26 mouse cellular contexts compared by ENCODE assay signal in the genomic region with DNA sequence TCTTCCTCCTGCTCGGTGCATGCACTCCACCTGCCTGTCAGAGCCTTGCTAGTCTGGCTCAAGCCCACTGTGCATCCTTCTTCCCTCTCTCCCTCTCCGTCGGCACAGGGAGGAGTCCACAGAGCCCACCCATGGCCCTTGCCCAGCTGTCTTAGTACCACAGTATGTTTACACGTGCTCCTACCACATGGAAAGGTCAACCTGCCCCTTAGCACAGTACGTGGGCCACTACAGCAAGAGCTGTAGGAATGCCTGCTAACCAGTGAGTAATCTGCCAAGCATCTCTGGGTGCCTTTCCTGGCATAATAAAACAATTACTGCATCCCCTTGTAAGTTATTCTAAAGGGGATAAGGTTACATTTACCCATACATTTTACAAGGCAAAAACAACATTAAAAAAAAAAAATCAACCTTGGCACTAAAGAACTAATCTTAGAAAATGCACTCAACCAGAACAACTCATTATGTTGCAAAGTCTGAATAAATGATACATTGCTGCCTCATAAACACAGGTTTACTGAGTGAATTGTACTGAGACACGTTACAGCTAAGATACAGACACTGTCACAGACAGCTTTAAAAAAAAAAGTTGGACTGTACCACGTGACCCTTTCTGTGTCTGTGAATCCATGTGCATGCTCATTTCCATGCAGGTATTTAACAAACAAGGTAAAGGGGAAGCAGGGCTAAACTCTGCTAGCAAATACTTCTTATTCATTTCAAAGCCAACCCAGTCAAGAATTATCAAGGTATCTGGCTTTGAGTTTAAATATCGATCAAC. TPM values are rescaled to one million over a fixed set of nuclear protein-coding genes. Genes with fewer than 3 reads are reported as not detected.
DNase-seq lines count a peak whose midpoint lies in the region; ATAC-seq lines count a peak whose summit lies in the region.
"Had no signal": no experiment of that assay in that cellular context is flagged by ENCODE, and none has a peak within 500 bp of the region (broad histone marks: within the 10 kb centered on the region; RNA-seq: fewer than 3 reads in every experiment).

No protein-coding gene starts in this region.

- no peaks in the 10 kb centered on the region for H3K27me3 ChIP-seq in limb, embryonic 11.5 days (ENCODE audit: control insufficient read depth, insufficient read depth, low read length)
- no peaks in the 10 kb centered on the region for H3K27me3 ChIP-seq in limb, embryonic 10.5 days (ENCODE audit: low read depth, poor library complexity, severe bottlenecking)
- H3K27me3 ChIP-seq in hindbrain, embryonic 10.5 days (ENCODE audit: insufficient read depth, poor library complexity, severe bottlenecking): no peaks in the 10 kb centered on the region
- H3K27me3 ChIP-seq: forebrain, embryonic 12.5 days; heart, embryonic 13.5 days; hindbrain, embryonic 12.5 days had no signal

- H3K4me3 ChIP-seq in limb, embryonic 11.5 days (ENCODE audit: low read depth, low read length): no peak overlapping the region
- H3K4me3 ChIP-seq in limb, embryonic 10.5 days: no peak overlapping the region
- no peak overlapping the region for H3K4me3 ChIP-seq in hindbrain, embryonic 10.5 days
- H3K4me3 ChIP-seq: forebrain, embryonic 12.5 days; heart, embryonic 13.5 days; hindbrain, embryonic 12.5 days had no signal

- no peak overlapping the region for H3K9ac ChIP-seq in limb, embryonic 11.5 days (ENCODE audit: low read length)
- H3K9ac ChIP-seq: forebrain, embryonic 12.5 days; forebrain, postnatal 0 days; heart, embryonic 13.5 days; hindbrain, embryonic 12.5 days had no signal

- H3K36me3 ChIP-seq in limb, embryonic 11.5 days (ENCODE audit: control insufficient read depth, insufficient read depth, low read length): no peaks in the 10 kb centered on the region; the same call in 1 of the 2 replicates
- peaks cover 39% of the 10 kb centered on the region for H3K36me3 ChIP-seq in limb, embryonic 10.5 days
- H3K36me3 ChIP-seq in hindbrain, embryonic 10.5 days: peaks cover 34% of the 10 kb centered on the region

- H3K4me2 ChIP-seq in limb, embryonic 11.5 days (ENCODE audit: low read depth, severe bottlenecking): no peak overlapping the region
- H3K4me2 ChIP-seq: forebrain, embryonic 12.5 days; heart, embryonic 13.5 days; hindbrain, embryonic 12.5 days had no signal

- ATAC-seq in limb, embryonic 11.5 days (ENCODE audit: insufficient number of reproducible peaks, low FRiP score, low TSS enrichment, low read depth): no peak
- ATAC-seq: activated CD4-positive, CD25-positive, alpha-beta regulatory T cell, adult 4 months; forebrain, postnatal 0 days; hindbrain, embryonic 16.5 days; inflammation-experienced regulatory T-cells, adult 6 months; intestine, postnatal 0 days had no signal

- 77% methylated on average over 8 of the region's 8 CpGs for WGBS in limb, embryonic 11.5 days
- 79% methylated on average over 8 of the region's 8 CpGs for WGBS in limb, embryonic 10.5 days
- WGBS in hindbrain, embryonic 10.5 days: 85% methylated on average over 8 of the region's 8 CpGs

- peaks cover 4% of the 10 kb centered on the region; the same call in 1 of the 2 replicates for H3K4me1 ChIP-seq in limb, embryonic 11.5 days (ENCODE audit: control insufficient read depth, insufficient read depth, low read length)
- peaks cover 26% of the 10 kb centered on the region for H3K4me1 ChIP-seq in limb, embryonic 10.5 days
- H3K4me1 ChIP-seq in hindbrain, embryonic 10.5 days (replicated peaks): 0 out of 2 replicates have a peak, but pooled peaks cover 4% of the 10 kb centered on the region

- peak; percentile 79 for DNase-seq in heart, adult 11 months
- no peak for DNase-seq in heart, adult 18-20 months
- peak; percentile 18 for DNase-seq in limb, embryonic 11.5 days (ENCODE audit: low spot score)
- no peak for DNase-seq in limb, embryonic 10.5 days (ENCODE audit: low spot score)
- DNase-seq in Muller cell, postnatal 12 days (ENCODE audit: inconsistent ontology term): peak; percentile 51
- no peak for DNase-seq in hindbrain, embryonic 10.5 days (ENCODE audit: low spot score)
- no peak for DNase-seq in yolk sac, embryonic 10.5 days (ENCODE audit: low spot score)
- DNase-seq: adrenal gland, postnatal 14 days; cerebellum, adult 11-12 months; cerebellum, adult 9-11 months; forebrain, postnatal 0 days; gastrocnemius, postnatal 14 days; heart, postnatal 36 days had no signal

- H3K27ac ChIP-seq in limb, embryonic 11.5 days (replicated peaks; ENCODE audit: low read depth, low read length): no peak overlapping the region
- H3K27ac ChIP-seq in limb, embryonic 10.5 days: no peak overlapping the region
- no peak overlapping the region for H3K27ac ChIP-seq in hindbrain, embryonic 10.5 days
- H3K27ac ChIP-seq: forebrain, embryonic 12.5 days; heart, embryonic 13.5 days; hindbrain, embryonic 12.5 days had no signal

- no peaks in the 10 kb centered on the region for H3K9me3 ChIP-seq in limb, embryonic 11.5 days (ENCODE audit: control insufficient read depth, low read length)
- H3K9me3 ChIP-seq in limb, embryonic 10.5 days (replicated peaks): no peaks in the 10 kb centered on the region
- no peaks in the 10 kb centered on the region for H3K9me3 ChIP-seq in hindbrain, embryonic 10.5 days
- H3K9me3 ChIP-seq: forebrain, embryonic 12.5 days; heart, embryonic 13.5 days; hindbrain, embryonic 12.5 days had no signal

RNA-seq across cellular contexts. Expression of a gene that starts 19.7 kb away (rescaled TPM):
- not detected for total RNA-seq in heart, adult 18-20 months (2021)
- polyA plus RNA-seq in limb, embryonic 11.5 days (2014; fragmentation: Nextera tagmentation; extraction: Ambion mirVana): not detected in 2 replicates
- not detected in 2 replicates for polyA plus RNA-seq in limb, embryonic 10.5 days (2016; fragmentation: Nextera tagmentation; extraction: Ambion mirVana)
- polyA plus RNA-seq in hindbrain, embryonic 10.5 days (2016; fragmentation: Nextera tagmentation; extraction: Ambion mirVana): not detected in 2 replicates
- total RNA-seq: adrenal gland, adult 18-20 months; adrenal gland, postnatal 14 days; ES-E14; forebrain, postnatal 0 days; gastrocnemius, adult 18-20 months; gastrocnemius, postnatal 14 days; heart, postnatal 36 days had no signal
- polyA plus RNA-seq: activated CD4-positive, CD25-positive, alpha-beta regulatory T cell, adult 4 months; embryonic facial prominence, embryonic 11.5 days; forebrain, embryonic 12.5 days; forebrain, postnatal 0 days; gonadal fat pad, adult 2 months; heart, embryonic 13.5 days; heart, postnatal 0 days; hindbrain, embryonic 12.5 days; hindbrain, embryonic 16.5 days; inflammation-experienced regulatory T-cells, adult 6 months; intestine, postnatal 0 days had no signal

Comparison
In these comparisons a context has a peak if more than half of its experiments do, and no peak if none do; other contexts are left out.
1. DNase-seq: peak in heart, adult 11 months (single experiment), limb, embryonic 11.5 days (single experiment) and Muller cell, postnatal 12 days (single experiment); none in heart, adult 18-20 months (0 of 2), limb, embryonic 10.5 days (single experiment), hindbrain, embryonic 10.5 days (single experiment) and yolk sac, embryonic 10.5 days (single experiment).